Mouse (Mus musculus) stomach, embryonic 16.5 days (tissue): ENCODE data around the gene Spats2. TPM values are rescaled to one million over a fixed set of nuclear protein-coding genes. Genes with fewer than 3 reads are reported as not detected.

Experiments
- ATAC-seq: fragments of 200-750 bp; cut with Nextera tagmentation; 2 replicates; pipeline ENCODE4 v1.8.0; 2017; ENCODE audit warnings: moderate number of reproducible peaks, moderate TSS enrichment; ENCODE audit not compliant: insufficient read depth, low FRiP score
- H3K27ac ChIP-seq: fragments of 300-500 bp; sonication (generic); 2 replicates; pipeline ENCODE4 v1.5.1; 2014; ENCODE audit warnings: low read length
- H3K27me3 ChIP-seq: fragments of 300-500 bp; sonication (generic); 2 replicates; pipeline ENCODE4 v1.6.1; 2014; ENCODE audit warnings: low read length, control low read depth, mixed read lengths; ENCODE audit not compliant: control insufficient read depth, insufficient read depth
- H3K36me3 ChIP-seq: fragments of 300-500 bp; sonication (generic); 2 replicates; pipeline ENCODE4 v1.6.1; 2014; ENCODE audit warnings: low read length; ENCODE audit not compliant: control insufficient read depth, insufficient read depth
- H3K4me1 ChIP-seq: fragments of 300-500 bp; sonication (generic); 2 replicates; pipeline ENCODE4 v1.6.1; 2014; ENCODE audit warnings: low read length, control low read depth, mixed read lengths; ENCODE audit not compliant: control insufficient read depth, insufficient read depth
- H3K4me2 ChIP-seq: fragments of 300-500 bp; sonication (generic); 2 replicates; pipeline ENCODE4 v1.6.1; 2014; ENCODE audit warnings: low read depth, low read length, mixed read lengths
- H3K4me3 ChIP-seq: fragments of 300-500 bp; sonication (generic); replicated peaks from 2 replicates; pipeline ENCODE4 v1.5.1; 2014; ENCODE audit warnings: mild to moderate bottlenecking, low read length
- H3K9ac ChIP-seq: fragments of 300-500 bp; sonication (generic); 2 replicates; pipeline ENCODE4 v1.6.1; 2014; ENCODE audit warnings: low read length
- H3K9me3 ChIP-seq: fragments of 300-500 bp; sonication (generic); replicated peaks from 2 replicates; pipeline ENCODE4 v1.6.1; 2016; ENCODE audit warnings: low read length, control low read depth; ENCODE audit not compliant: control insufficient read depth
- WGBS: fragments of 180-500 bp; shearing (Covaris S2); extraction: QIAGEN DNeasy Blood & Tissue Kit; methylation state at CpG from one replicate; pipeline ENCODE4 v1.1.7; 2014; 5-methylcytosine and 5-hydroxymethylcytosine counted together
- polyA plus RNA-seq: library from polyadenylated mRNA; unstranded; fragments of >200 nt; fragmentation: Nextera tagmentation; extraction: Ambion mirVana; gene quantifications from 2 replicates; pipeline ENCODE4 v1.2.1, GENCODE M21; 2015

Gene Spats2
- polyA plus RNA-seq, 1 experiment from 2014 or later: 20.2 TPM

DNA sequence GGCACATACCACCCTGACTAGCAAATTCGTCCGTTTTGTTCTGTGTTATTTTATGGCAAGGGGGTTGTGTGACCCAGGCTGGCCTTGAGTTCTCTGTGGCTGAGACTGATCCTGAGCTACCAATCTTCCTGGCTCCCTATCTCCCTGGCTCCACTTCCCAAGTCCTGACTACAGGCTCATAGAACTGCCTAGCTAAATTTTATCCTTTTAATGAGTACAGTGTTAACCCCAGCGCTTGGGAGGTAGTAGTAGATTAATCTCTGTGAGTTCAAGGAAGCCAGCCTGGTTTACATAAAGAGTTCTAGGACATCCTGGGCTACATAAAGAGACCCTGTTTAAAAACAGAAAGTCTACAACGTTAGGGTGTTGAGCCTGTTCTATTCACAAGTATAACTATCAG is 13.9 kb upstream of the Spats2 start:
- H3K9me3 ChIP-seq: no peaks in the 10 kb centered on the region
- H3K4me2 ChIP-seq: no peak overlapping the region
- H3K9ac ChIP-seq: no peak overlapping the region
- no peaks in the 10 kb centered on the region for H3K27me3 ChIP-seq
- H3K27ac ChIP-seq: no peak overlapping the region
- WGBS: 47% methylated on average over 4 of the region's 4 CpGs
- no peaks in the 10 kb centered on the region for H3K36me3 ChIP-seq
- no peak for ATAC-seq
- H3K4me1 ChIP-seq: no peaks in the 10 kb centered on the region
- H3K4me3 ChIP-seq: no peak overlapping the region

DNA sequence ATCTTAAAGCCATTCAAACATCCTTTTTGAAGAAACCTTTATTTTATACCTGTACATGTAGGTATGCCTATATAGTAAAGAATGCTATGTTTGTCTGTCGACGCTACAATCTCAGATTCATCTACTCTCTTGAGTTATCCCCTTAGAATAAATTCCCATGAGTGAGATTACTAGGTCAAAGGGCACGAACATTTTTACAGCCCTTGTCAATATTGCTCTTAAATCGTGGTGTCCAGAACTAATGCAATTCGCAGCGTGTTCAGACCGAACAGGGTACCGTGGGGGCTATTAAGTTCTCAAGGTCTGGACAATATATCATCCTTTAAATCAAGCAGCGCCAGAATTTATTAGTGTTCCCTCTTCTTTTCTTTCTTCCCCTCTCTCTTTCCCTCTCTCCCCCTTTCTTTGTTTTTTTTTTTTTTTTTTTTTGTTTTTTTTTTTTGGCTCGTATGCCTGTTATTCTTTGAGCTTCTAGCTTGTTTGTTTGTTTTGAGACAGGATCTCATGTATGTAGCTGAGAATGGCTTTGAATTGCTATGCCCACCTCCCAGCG is 12.8 kb upstream of the Spats2 start:
- no peak overlapping the region; the same call in 1 of the 2 replicates for H3K4me3 ChIP-seq
- 52% methylated on average over 11 of the region's 11 CpGs for WGBS
- H3K4me1 ChIP-seq: no peaks in the 10 kb centered on the region
- ATAC-seq: no peak
- H3K27me3 ChIP-seq: no peaks in the 10 kb centered on the region
- H3K27ac ChIP-seq: no peak overlapping the region
- H3K9me3 ChIP-seq: no peaks in the 10 kb centered on the region
- H3K4me2 ChIP-seq: 0 out of 2 replicates have a peak overlapping the region, but pooled peaks have one; percentile 29
- H3K9ac ChIP-seq: no peak overlapping the region
- no peaks in the 10 kb centered on the region for H3K36me3 ChIP-seq

DNA sequence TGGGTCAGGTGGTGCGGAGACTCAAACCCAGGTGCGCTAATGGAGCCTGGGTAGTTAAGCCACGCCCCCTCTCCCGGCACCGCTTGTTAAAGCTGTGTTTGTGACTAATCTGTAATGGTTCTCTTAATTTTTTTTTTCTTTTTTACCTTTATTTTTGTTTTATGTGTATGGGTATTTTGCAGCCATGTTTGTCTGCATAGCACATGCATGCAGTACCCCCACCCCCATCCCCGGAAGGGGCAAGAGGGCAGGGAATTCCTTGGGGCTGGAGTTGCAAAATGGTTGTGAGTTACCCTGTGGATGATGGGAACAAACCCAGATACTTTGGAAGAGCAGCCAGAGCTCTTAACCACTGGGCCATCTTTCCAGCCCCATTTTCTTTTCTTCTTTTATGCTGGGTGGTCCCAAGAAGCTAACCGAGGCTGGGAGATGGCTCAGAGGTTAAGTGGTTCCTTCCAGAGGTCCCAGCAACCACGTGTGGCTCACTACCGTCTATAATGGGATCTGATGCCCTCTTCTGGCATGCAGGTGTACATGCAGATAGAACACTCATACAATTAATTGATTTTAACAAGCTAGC is 12.2 kb upstream of the Spats2 start:
- H3K4me3 ChIP-seq: no peak overlapping the region; the same call in 1 of the 2 replicates
- H3K27ac ChIP-seq: no peak overlapping the region
- no peak for ATAC-seq
- H3K9ac ChIP-seq: no peak overlapping the region
- no peaks in the 10 kb centered on the region for H3K36me3 ChIP-seq
- no peaks in the 10 kb centered on the region for H3K27me3 ChIP-seq
- 0 out of 2 replicates have a peak overlapping the region, but pooled peaks have one; percentile 29 for H3K4me2 ChIP-seq
- H3K9me3 ChIP-seq: no peaks in the 10 kb centered on the region
- H3K4me1 ChIP-seq: no peaks in the 10 kb centered on the region
- WGBS: 9% methylated on average over 9 of the region's 9 CpGs

DNA sequence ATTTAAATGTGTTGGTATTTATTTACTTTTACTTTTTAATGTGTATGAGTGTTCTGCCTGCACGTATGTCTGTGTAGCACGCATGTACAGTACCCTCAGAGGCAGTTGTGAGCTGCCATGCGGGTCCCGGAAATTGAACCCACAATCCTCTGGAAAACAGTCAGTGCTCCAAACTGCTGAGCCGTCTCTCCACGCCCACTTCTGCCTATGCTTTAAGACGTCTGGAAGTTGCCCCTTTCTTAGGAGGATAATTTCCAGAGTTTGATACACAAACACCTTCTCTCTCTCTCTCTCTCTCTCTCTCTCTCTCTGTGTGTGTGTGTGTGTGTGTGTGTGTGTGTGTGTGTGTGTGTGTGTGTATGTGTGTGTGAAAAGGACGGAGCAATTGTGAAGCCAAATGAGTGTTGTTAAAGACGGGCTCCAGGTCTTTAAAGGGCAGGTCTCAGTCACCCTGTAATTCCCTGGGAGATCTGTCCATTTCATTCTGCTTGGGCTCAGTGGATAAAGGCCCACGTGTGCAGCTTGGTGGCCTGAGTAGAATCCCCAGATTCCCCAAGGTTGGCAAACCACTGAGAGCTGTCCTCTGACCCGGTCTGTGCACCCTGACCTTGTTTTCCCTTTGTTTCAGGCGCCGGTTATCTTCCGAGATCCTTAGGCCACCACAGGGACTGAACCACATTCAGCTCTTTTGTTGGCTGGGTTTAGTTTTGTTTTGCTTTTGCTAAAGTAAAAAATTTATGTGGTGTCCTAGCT is 11.2 kb upstream of the Spats2 start:
- H3K9ac ChIP-seq: no peak overlapping the region
- no peaks in the 10 kb centered on the region for H3K4me1 ChIP-seq
- H3K4me2 ChIP-seq: no peak overlapping the region
- WGBS: 47% methylated on average over 14 of the region's 14 CpGs
- H3K27ac ChIP-seq: peak overlapping the region; percentile 55; the same call in 1 of the 2 replicates
- H3K27me3 ChIP-seq: no peaks in the 10 kb centered on the region
- ATAC-seq: no peak
- H3K36me3 ChIP-seq: no peaks in the 10 kb centered on the region
- no peak overlapping the region for H3K4me3 ChIP-seq
- H3K9me3 ChIP-seq: no peaks in the 10 kb centered on the region

DNA sequence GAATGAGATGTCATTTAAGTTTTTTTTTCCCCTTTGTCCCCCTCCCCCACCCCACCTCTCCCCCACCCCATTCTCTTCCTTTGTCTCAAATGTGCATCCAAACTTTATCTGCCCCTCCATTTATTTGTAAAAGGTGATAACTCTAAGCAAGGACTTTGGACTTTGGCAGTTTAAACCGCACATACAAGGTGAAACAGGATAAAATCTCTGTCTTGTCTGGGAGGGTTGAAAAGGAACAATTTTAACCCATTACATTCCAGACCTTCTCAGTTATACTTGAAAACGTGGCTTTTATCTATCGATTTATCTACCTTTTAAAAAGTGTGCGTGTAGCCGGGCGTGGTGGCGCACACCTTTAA is 10.7 kb upstream of the Spats2 start:
- no peaks in the 10 kb centered on the region for H3K27me3 ChIP-seq
- H3K4me3 ChIP-seq: no peak overlapping the region
- 79% methylated on average over 7 of the region's 7 CpGs for WGBS
- H3K36me3 ChIP-seq: no peaks in the 10 kb centered on the region
- no peaks in the 10 kb centered on the region for H3K4me1 ChIP-seq
- H3K9me3 ChIP-seq: no peaks in the 10 kb centered on the region
- no peak overlapping the region for H3K27ac ChIP-seq
- H3K9ac ChIP-seq: no peak overlapping the region
- ATAC-seq: no peak
- H3K4me2 ChIP-seq: no peak overlapping the region

DNA sequence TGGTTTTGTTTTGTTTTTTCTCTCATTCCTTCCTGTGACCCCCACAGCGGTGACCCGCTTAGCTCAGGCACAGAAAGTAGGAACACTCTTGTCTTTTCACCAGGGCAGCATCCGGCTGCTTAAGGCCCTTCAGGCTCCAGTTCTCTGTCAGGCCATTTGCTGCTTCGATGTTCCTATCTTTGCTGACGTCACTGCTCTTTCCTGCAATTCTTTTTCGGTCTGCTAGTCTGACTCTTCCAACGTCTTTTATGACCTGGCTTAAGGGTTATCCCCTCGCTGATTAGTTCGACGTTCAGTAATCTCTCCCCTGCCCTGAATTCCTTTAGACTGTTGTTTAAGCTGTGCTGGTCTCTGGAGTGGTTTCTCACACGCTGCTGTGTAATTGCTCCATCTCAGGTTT is 9.2 kb upstream of the Spats2 start:
- Histone ChIP-seq H3K4me1 (no peaks in the 10 kb centered on the region), H3K9ac (no peak overlapping the region), H3K27me3 (no peaks in the 10 kb centered on the region), H3K36me3 (no peaks in the 10 kb centered on the region), H3K9me3 (no peaks in the 10 kb centered on the region), H3K4me3 (no peak overlapping the region), H3K27ac (no peak overlapping the region), H3K4me2 (no peak overlapping the region)
- WGBS: 43% methylated on average over 11 of the region's 11 CpGs
- ATAC-seq: no peak

DNA sequence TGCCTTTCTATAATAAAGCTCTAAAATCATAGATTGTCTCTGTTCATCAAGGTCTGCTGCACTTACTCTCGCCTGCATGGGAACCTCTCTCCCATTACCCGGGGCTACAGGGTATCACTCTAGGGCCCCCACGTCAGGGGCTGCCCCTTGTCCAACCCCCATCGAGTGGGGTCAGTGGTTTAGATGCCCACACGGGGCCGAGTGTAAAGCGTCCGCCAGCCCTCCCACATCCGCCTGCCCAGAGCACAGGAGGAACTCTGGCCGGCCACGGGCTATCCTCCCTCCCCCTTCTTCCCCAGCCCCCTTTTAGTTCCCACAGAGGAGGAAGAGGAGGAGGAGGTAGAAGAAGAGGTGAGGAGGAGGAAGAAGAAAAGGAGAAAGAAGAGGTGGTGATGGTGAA is 4.9 kb upstream of the Spats2 start:
- WGBS: 11% methylated on average over 11 of the region's 11 CpGs
- ATAC-seq: no peak
- Histone ChIP-seq H3K27ac (no peak overlapping the region), H3K9me3 (no peaks in the 10 kb centered on the region), H3K36me3 (no peaks in the 10 kb centered on the region), H3K4me2 (no peak overlapping the region), H3K9ac (no peak overlapping the region), H3K27me3 (no peaks in the 10 kb centered on the region), H3K4me3 (no peak overlapping the region), H3K4me1 (peaks cover 8% of the 10 kb centered on the region; the same call in 1 of the 2 replicates)

DNA sequence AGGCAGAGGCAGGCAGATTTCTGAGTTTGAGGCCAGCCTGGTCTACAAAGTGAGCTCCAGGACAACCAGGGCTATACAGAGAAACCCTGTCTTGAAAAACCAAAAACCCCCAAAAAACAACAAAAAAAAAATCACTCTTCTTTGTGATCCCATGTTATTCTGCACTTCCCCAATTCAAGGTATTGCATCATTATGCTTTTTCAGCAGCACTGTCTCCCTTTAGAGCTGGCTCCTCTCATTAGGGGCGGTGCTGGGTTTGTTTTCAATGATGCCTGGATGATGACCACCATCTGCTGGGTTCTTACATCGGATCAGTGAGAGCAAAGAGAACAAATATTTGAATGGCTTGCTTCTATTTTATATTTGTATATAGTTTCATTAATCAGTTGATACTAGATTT is 3.1 kb upstream of the Spats2 start:
- H3K36me3 ChIP-seq: no peaks in the 10 kb centered on the region
- H3K4me1 ChIP-seq: peaks cover 9% of the 10 kb centered on the region
- no peak overlapping the region for H3K9ac ChIP-seq
- WGBS: 44% methylated on average over 2 of the region's 2 CpGs
- H3K27me3 ChIP-seq: no peaks in the 10 kb centered on the region
- no peak overlapping the region for H3K4me2 ChIP-seq
- H3K27ac ChIP-seq: no peak overlapping the region
- no peaks in the 10 kb centered on the region for H3K9me3 ChIP-seq
- no peak overlapping the region for H3K4me3 ChIP-seq
- no peak for ATAC-seq

DNA sequence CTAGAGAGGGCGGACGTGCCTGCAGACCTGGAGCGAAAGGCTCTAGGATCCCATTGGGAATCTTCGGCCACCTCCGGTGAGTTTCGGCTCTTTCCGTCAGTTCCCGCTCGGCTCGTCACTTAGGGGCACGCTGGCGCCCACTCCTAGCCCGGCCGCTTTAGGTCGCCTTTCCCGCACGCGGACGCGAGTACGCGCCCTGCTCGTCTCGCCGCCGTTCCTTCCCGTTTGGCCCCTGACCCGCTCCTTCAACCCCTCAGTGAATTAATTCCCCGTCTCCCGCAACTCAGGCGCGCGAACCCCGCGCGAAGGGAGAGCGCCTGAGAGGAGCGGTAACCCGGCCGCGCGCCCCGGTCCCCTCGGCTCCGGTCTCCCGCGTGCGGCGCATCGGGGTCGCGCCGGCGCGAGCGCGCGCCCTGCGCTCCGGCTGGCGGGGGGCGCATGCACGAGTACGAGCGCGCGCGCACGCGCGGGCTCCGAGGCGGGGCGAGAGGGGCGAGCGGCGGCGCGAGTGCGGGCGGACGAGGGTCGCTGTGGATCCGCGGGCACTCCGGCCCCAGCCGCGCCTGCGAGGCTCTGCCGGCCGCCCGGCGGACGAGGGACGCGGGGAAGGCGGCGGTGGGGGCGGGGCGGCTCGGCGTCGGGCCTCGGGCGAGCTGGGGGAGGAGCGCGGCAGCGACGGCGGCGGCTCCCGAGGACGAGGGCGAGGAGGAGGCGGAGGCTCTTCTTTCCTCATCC is 532 bp downstream of the Spats2 start:
- WGBS: under 1% methylated on average over 104 of the region's 115 CpGs
- peak overlapping the region; percentile 94 for H3K27ac ChIP-seq
- H3K9ac ChIP-seq: peak overlapping the region; percentile 95
- H3K9me3 ChIP-seq: no peaks in the 10 kb centered on the region
- peak overlapping the region; percentile 83 for H3K4me3 ChIP-seq
- no peaks in the 10 kb centered on the region for H3K36me3 ChIP-seq
- H3K4me1 ChIP-seq: peaks cover 36% of the 10 kb centered on the region
- H3K27me3 ChIP-seq: no peaks in the 10 kb centered on the region
- ATAC-seq: peak; percentile 86
- H3K4me2 ChIP-seq: peak overlapping the region; percentile 86
